Mouse (Mus musculus) lung, postnatal 0 days (tissue): ENCODE results near the gene Car3. TPM values are rescaled to one million over a fixed set of nuclear protein-coding genes. Genes with fewer than 3 reads are reported as not detected.
A peak's percentile ranks its signal among the peaks of the same experiment; 100 is the strongest.

Experiments
- ATAC-seq: fragments of 200-750 bp; cut with Nextera tagmentation; 2 replicates; pipeline ENCODE4 v1.8.0; 2017; ENCODE audit warnings: moderate library complexity
- DNase-seq: peaks from one replicate; pipeline ENCODE4 v3.0.0-alpha.2; 2016; ENCODE audit warnings: low spot score
- H3K27ac ChIP-seq: fragments of 300-500 bp; sonication (generic); 2 replicates; pipeline ENCODE4 v1.5.1; 2014; ENCODE audit warnings: antibody characterized with exemption, mild to moderate bottlenecking, low read length, mixed read lengths
- H3K27me3 ChIP-seq: fragments of 300-500 bp; sonication (generic); replicated peaks from 2 replicates; pipeline ENCODE4 v1.6.1; 2014; ENCODE audit warnings: low read length, mixed read lengths; ENCODE audit not compliant: insufficient read depth
- H3K36me3 ChIP-seq: fragments of 300-500 bp; sonication (generic); 2 replicates; pipeline ENCODE4 v1.6.1; 2014; ENCODE audit warnings: low read length, mixed read lengths; ENCODE audit not compliant: insufficient read depth
- H3K4me1 ChIP-seq: fragments of 300-500 bp; sonication (generic); 2 replicates; pipeline ENCODE4 v1.6.1; 2014; ENCODE audit warnings: antibody characterized with exemption, low read depth, low read length, mixed read lengths; ENCODE audit not compliant: insufficient read depth
- H3K4me2 ChIP-seq: fragments of 300-500 bp; sonication (generic); replicated peaks from 2 replicates; pipeline ENCODE4 v1.6.1; 2014; ENCODE audit warnings: low read depth, mild to moderate bottlenecking, low read length, moderate library complexity, mixed read lengths
- H3K4me3 ChIP-seq: fragments of 300-500 bp; sonication (generic); 2 replicates; pipeline ENCODE4 v1.5.1; 2014; ENCODE audit warnings: low read depth, low read length
- H3K9ac ChIP-seq: fragments of 300-500 bp; sonication (generic); replicated peaks from 2 replicates; pipeline ENCODE4 v1.6.1; 2014; ENCODE audit warnings: low read depth, mild to moderate bottlenecking
- H3K9me3 ChIP-seq: fragments of 300-500 bp; sonication (generic); 2 replicates; pipeline ENCODE4 v1.6.1; 2016; ENCODE audit warnings: low read length, mixed read lengths
- CTCF ChIP-seq: IDR thresholded peaks from 2 replicates; pipeline ENCODE4 v1.5.1; 2016; ENCODE audit warnings: antibody characterized with exemption, mild to moderate bottlenecking
- EP300 ChIP-seq: IDR thresholded peaks from 2 replicates; pipeline ENCODE4 v1.6.1; 2016; ENCODE audit warnings: antibody characterized with exemption, mild to moderate bottlenecking, control low read depth
- WGBS: fragments of 180-500 bp; shearing (Covaris S2); extraction: QIAGEN DNeasy Blood & Tissue Kit; methylation state at CpG from one replicate; pipeline ENCODE4 v1.1.7; 2014; 5-methylcytosine and 5-hydroxymethylcytosine counted together
- polyA plus RNA-seq: library from polyadenylated mRNA; unstranded; fragments of >200 nt; fragmentation: Nextera tagmentation; extraction: Ambion mirVana; gene quantifications from 2 replicates; pipeline ENCODE4 v1.2.1, GENCODE M21; 2015

The Car3 gene
- polyA plus RNA-seq, 1 experiment from 2014 or later, result 0.14 TPM

GRCm38 (mm10) chr3:14870528-14870927 is 7.2 kb downstream of the Car3 start:
- Histone ChIP-seq H3K36me3 (no peaks in the 10 kb centered on the region), H3K4me3 (no peak overlapping the region), H3K4me2 (no peak overlapping the region), H3K27ac (no peak overlapping the region), H3K27me3 (no peaks in the 10 kb centered on the region), H3K9me3 (no peaks in the 10 kb centered on the region), H3K4me1 (no peaks in the 10 kb centered on the region), H3K9ac (no peak overlapping the region)
- TF ChIP-seq EP300 (no peak), CTCF (no peak)
- no peak for ATAC-seq
- no peak for DNase-seq
- 14% methylated on average over 1 of the region's 1 CpGs for WGBS

DNA sequence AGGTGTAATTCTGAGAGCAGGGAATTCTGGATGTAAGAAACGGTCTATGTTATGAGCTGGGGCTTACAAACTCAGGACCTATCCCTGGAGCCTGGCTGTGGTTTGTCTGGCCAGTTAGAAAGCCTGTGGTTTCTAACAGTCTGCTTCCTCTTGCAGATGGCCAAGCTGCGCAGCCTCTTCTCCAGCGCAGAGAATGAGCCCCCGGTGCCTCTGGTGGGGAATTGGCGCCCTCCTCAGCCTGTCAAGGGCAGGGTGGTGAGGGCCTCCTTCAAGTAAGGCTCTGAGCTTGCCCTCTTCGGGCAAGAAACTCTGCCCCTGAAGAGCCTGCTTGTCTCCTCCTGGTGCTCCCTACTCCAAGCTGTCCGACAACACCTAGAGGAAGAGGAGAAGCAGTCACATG is 8.1 kb downstream of the Car3 start:
- no peaks in the 10 kb centered on the region for H3K27me3 ChIP-seq
- TF ChIP-seq EP300 (no peak), CTCF (peak; percentile 33; the same call in 1 of the 2 replicates)
- H3K36me3 ChIP-seq, result no peaks in the 10 kb centered on the region
- H3K9me3 ChIP-seq, result no peaks in the 10 kb centered on the region
- no peak overlapping the region for H3K4me2 ChIP-seq
- no peaks in the 10 kb centered on the region for H3K4me1 ChIP-seq
- H3K9ac ChIP-seq, result no peak overlapping the region
- WGBS, result 48% methylated on average over 7 of the region's 7 CpGs
- no peak for DNase-seq
- H3K27ac ChIP-seq, result no peak overlapping the region
- ATAC-seq, result no peak
- H3K4me3 ChIP-seq, result no peak overlapping the region

DNA sequence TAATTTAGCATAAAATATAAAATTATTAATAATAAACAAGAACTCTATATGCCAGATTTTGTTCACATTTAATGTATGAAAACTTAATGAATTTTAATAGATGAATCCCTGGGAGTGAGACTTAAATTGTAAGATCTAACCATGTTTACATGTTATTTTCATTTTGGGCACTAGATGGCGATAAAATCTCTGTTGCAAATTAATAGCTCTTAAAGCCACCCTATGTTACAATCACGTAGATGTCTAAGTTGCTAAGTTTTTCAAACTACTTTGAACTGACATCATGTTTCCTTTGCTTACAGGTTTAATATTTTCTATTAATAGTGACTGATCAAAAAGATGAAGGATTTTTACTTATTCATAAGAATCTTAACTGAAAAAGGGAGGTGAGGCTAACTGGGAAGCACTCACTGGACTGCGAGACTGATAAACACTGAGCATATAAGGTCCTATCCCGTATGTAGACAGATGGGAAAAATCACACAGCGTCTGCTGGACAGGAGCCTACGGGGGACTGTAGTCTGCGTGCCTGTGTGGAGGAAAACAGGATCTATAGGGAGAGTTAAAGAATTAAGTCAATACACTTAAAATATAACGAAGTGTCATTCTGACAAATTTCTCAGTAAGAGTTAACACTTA is 11.2 kb downstream of the Car3 start:
- Histone ChIP-seq H3K4me3 (no peak overlapping the region), H3K36me3 (no peaks in the 10 kb centered on the region), H3K9ac (no peak overlapping the region), H3K4me1 (no peaks in the 10 kb centered on the region; the same call in 1 of the 2 replicates), H3K4me2 (0 out of 2 replicates have a peak overlapping the region, but pooled peaks have one; percentile 20), H3K27ac (no peak overlapping the region), H3K27me3 (no peaks in the 10 kb centered on the region), H3K9me3 (no peaks in the 10 kb centered on the region)
- WGBS, result 28% methylated on average over 8 of the region's 8 CpGs
- DNase-seq, result peak; percentile 87
- ATAC-seq, result peak; percentile 60; the same call in 1 of the 2 replicates
- TF ChIP-seq CTCF (peak; percentile 77), EP300 (peak; percentile 38)

GRCm38 (mm10) chr3:14876325-14876918 is 13.1 kb downstream of the Car3 start:
- TF ChIP-seq CTCF (no peak), EP300 (no peak)
- ATAC-seq (no peak), DNase-seq (no peak)
- 55% methylated on average over 9 of the region's 9 CpGs for WGBS
- Histone ChIP-seq H3K4me1 (no peaks in the 10 kb centered on the region; the same call in 1 of the 2 replicates), H3K36me3 (no peaks in the 10 kb centered on the region), H3K27ac (no peak overlapping the region; the same call in 1 of the 2 replicates), H3K9ac (no peak overlapping the region), H3K4me2 (no peak overlapping the region), H3K27me3 (no peaks in the 10 kb centered on the region), H3K4me3 (no peak overlapping the region), H3K9me3 (no peaks in the 10 kb centered on the region)

- H3K4me2 ChIP-seq, result no peak overlapping the region
- no peaks in the 10 kb centered on the region for H3K9me3 ChIP-seq
- TF ChIP-seq EP300, result no peak
- no peak for TF ChIP-seq CTCF
- no peaks in the 10 kb centered on the region for H3K36me3 ChIP-seq
- H3K27me3 ChIP-seq, result no peaks in the 10 kb centered on the region
- no peak overlapping the region for H3K4me3 ChIP-seq
- WGBS, result 61% methylated on average over 7 of the region's 7 CpGs
- H3K4me1 ChIP-seq, result no peaks in the 10 kb centered on the region; the same call in 1 of the 2 replicates
- peak; percentile 39 for ATAC-seq
- H3K27ac ChIP-seq, result peak overlapping the region; percentile 14; the same call in 1 of the 2 replicates
- no peak for DNase-seq
- no peak overlapping the region for H3K9ac ChIP-seq
These were observed 14.1 kb downstream of the Car3 start for GRCm38 (mm10) chr3:14877251-14877909.

DNA sequence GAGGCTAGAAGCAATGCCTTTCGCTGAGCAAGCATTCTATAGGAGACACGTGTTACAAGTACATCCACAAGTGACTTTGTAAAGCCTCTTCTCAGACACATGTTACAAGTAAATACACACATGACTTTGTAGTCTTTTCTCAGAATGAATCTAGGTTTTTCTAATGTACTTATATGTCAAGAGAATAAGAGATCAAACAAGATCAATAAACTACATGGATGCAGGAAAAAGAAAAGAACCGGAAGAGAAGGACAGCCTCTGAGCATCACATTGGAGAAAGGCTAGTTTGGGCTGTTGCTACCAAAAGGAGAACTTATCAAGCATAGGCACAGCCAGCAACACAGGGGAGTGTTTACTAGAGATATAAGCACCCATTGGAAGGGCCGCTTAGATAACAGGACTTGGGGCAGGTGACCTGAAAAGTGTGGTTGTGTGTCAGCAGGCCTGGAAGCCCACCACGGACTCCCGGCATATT is 15.5 kb downstream of the Car3 start:
- no peak for TF ChIP-seq CTCF
- TF ChIP-seq EP300, result no peak
- no peaks in the 10 kb centered on the region; the same call in 1 of the 2 replicates for H3K4me1 ChIP-seq
- no peak for DNase-seq
- H3K4me3 ChIP-seq, result no peak overlapping the region
- no peak overlapping the region for H3K4me2 ChIP-seq
- H3K27ac ChIP-seq, result no peak overlapping the region
- no peaks in the 10 kb centered on the region for H3K9me3 ChIP-seq
- 78% methylated on average over 6 of the region's 6 CpGs for WGBS
- H3K36me3 ChIP-seq, result no peaks in the 10 kb centered on the region
- H3K27me3 ChIP-seq, result no peaks in the 10 kb centered on the region
- no peak overlapping the region for H3K9ac ChIP-seq
- ATAC-seq, result no peak
